Mouse (Mus musculus): ENCODE results near the gene Strn4. TPM values are rescaled to one million over a fixed set of nuclear protein-coding genes. Genes with fewer than 3 reads are reported as not detected.

The Strn4 gene
- total and polyA plus RNA-seq, 2 experiments from 2014 or later: 61.1 to 128 TPM

GRCm38 (mm10) chr7:16784498-16784976 is 31.2 kb upstream of the Strn4 start:
- H3K9ac ChIP-seq (replicated peaks; ENCODE audit: low read depth, low read length): no peak overlapping the region; the same call in 1 of the 2 replicates
- peak overlapping the region; percentile 96; the same call in 1 of the 2 replicates for H3K4me2 ChIP-seq (ENCODE audit: low read depth, low read length)
- no peaks in the 10 kb centered on the region for H3K27me3 ChIP-seq (ENCODE audit: control insufficient read depth, insufficient read depth, low read length)
- TF ChIP-seq EP300 (IDR thresholded peaks at IDR 0.05; ENCODE audit: low read depth): no peak
- TF ChIP-seq CTCF (IDR thresholded peaks at IDR 0.05; ENCODE audit: low read depth): no peak
- peaks cover 22% of the 10 kb centered on the region; the same call in 1 of the 2 replicates for H3K36me3 ChIP-seq (replicated peaks; ENCODE audit: control insufficient read depth, insufficient read depth, low read length)
- H3K9me3 ChIP-seq (replicated peaks; ENCODE audit: control insufficient read depth, low read length): no peaks in the 10 kb centered on the region
- peaks cover 28% of the 10 kb centered on the region for H3K4me1 ChIP-seq (ENCODE audit: control insufficient read depth, insufficient read depth)
- no peak for DNase-seq (ENCODE audit: low spot score)
- H3K4me3 ChIP-seq (ENCODE audit: low read depth, low read length): 0 out of 2 replicates have a peak overlapping the region, but pooled peaks have one; percentile 8
- ATAC-seq (ENCODE audit: insufficient read depth, low read depth): no peak
- peak overlapping the region; percentile 66 for H3K27ac ChIP-seq (ENCODE audit: low read depth)
- WGBS: 74% methylated on average over 10 of the region's 10 CpGs

- H3K36me3 ChIP-seq (replicated peaks; ENCODE audit: control insufficient read depth, insufficient read depth, low read length): peaks cover 25% of the 10 kb centered on the region; the same call in 1 of the 2 replicates
- H3K4me3 ChIP-seq (ENCODE audit: low read depth, low read length): no peak overlapping the region
- no peak for TF ChIP-seq EP300 (IDR thresholded peaks at IDR 0.05; ENCODE audit: low read depth)
- no peak for TF ChIP-seq CTCF (IDR thresholded peaks at IDR 0.05; ENCODE audit: low read depth)
- no peaks in the 10 kb centered on the region for H3K9me3 ChIP-seq (replicated peaks; ENCODE audit: control insufficient read depth, low read length)
- DNase-seq (ENCODE audit: low spot score) (no peak), ATAC-seq (ENCODE audit: insufficient read depth, low read depth) (no peak)
- H3K9ac ChIP-seq (replicated peaks; ENCODE audit: low read depth, low read length): no peak overlapping the region
- H3K4me1 ChIP-seq (ENCODE audit: control insufficient read depth, insufficient read depth): peaks cover 28% of the 10 kb centered on the region
- no peaks in the 10 kb centered on the region for H3K27me3 ChIP-seq (ENCODE audit: control insufficient read depth, insufficient read depth, low read length)
- WGBS: 62% methylated on average over 8 of the region's 8 CpGs
- no peak overlapping the region for H3K4me2 ChIP-seq (ENCODE audit: low read depth, low read length)
- H3K27ac ChIP-seq (ENCODE audit: low read depth): no peak overlapping the region
Measured at GRCm38 (mm10) chr7:16785541-16786083, 30.1 kb upstream of the Strn4 start.

- H3K4me1 ChIP-seq (ENCODE audit: control insufficient read depth, insufficient read depth): no peaks in the 10 kb centered on the region; the same call in 1 of the 2 replicates
- no peak for ATAC-seq (ENCODE audit: insufficient read depth, low read depth)
- H3K9ac ChIP-seq (replicated peaks; ENCODE audit: low read depth, low read length): no peak overlapping the region
- H3K4me2 ChIP-seq (ENCODE audit: low read depth, low read length): no peak overlapping the region
- no peak for TF ChIP-seq CTCF (IDR thresholded peaks at IDR 0.05; ENCODE audit: low read depth)
- TF ChIP-seq EP300 (IDR thresholded peaks at IDR 0.05; ENCODE audit: low read depth): no peak
- 56% methylated on average over 5 of the region's 5 CpGs for WGBS
- no peak overlapping the region for H3K4me3 ChIP-seq (ENCODE audit: low read depth, low read length)
- peaks cover 35% of the 10 kb centered on the region for H3K36me3 ChIP-seq (replicated peaks; ENCODE audit: control insufficient read depth, insufficient read depth, low read length)
- H3K27ac ChIP-seq (ENCODE audit: low read depth): no peak overlapping the region; the same call in 1 of the 2 replicates
- DNase-seq (ENCODE audit: low spot score): no peak
- H3K27me3 ChIP-seq (ENCODE audit: control insufficient read depth, insufficient read depth, low read length): no peaks in the 10 kb centered on the region
- no peaks in the 10 kb centered on the region for H3K9me3 ChIP-seq (replicated peaks; ENCODE audit: control insufficient read depth, low read length)
Measured at GRCm38 (mm10) chr7:16792316-16792715, 23.4 kb upstream of the Strn4 start.

DNA sequence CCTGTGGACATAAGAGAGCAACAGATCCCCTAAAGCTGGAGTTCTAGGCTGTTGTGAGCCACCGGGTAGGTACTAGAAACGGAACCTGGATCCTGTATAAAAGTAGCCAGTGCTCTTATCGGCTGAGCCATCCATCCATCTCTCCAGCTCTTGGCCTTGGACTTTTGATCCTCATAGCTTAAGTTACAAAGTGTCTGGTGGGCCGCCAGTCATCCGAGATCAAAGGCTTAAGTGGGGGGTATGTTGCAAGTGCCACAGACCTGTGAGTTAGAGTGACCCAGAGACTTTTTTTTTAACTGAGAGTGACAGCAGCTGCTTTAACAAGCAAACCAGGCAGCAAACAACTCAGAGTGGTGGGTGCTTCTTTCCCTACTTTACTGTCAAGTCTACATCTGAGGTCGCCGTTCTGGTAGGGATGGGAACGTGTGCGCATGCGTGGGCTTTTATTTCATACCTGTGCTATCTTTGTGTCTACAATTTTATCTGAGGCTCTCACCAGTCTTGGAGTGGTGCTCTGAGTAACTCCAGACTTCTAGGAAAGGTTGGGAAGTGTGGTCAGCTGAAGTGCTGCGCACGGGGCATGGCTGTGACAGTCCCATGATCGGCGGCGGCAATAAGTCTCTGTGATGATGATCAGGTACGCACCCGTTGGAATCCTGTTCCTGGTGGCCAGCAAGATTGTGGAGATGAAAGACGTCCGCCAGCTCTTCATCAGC is 22.5 kb upstream of the Strn4 start:
- H3K27me3 ChIP-seq (ENCODE audit: control insufficient read depth, insufficient read depth, low read length): no peaks in the 10 kb centered on the region
- H3K4me2 ChIP-seq (ENCODE audit: low read depth, low read length): peak overlapping the region; percentile 55
- peaks cover 35% of the 10 kb centered on the region for H3K36me3 ChIP-seq (replicated peaks; ENCODE audit: control insufficient read depth, insufficient read depth, low read length)
- WGBS: 47% methylated on average over 19 of the region's 19 CpGs
- H3K27ac ChIP-seq (ENCODE audit: low read depth): 0 out of 2 replicates have a peak overlapping the region, but pooled peaks have one; percentile 19
- H3K9ac ChIP-seq (replicated peaks; ENCODE audit: low read depth, low read length): no peak overlapping the region
- TF ChIP-seq EP300 (IDR thresholded peaks at IDR 0.05; ENCODE audit: low read depth) (peak; percentile 48; the same call in 1 of the 2 replicates), CTCF (IDR thresholded peaks at IDR 0.05; ENCODE audit: low read depth) (no peak)
- DNase-seq (ENCODE audit: low spot score): peak; percentile 62
- peak overlapping the region; percentile 27 for H3K4me3 ChIP-seq (ENCODE audit: low read depth, low read length)
- peak; percentile 75 for ATAC-seq (ENCODE audit: insufficient read depth, low read depth)
- H3K4me1 ChIP-seq (ENCODE audit: control insufficient read depth, insufficient read depth): no peaks in the 10 kb centered on the region; the same call in 1 of the 2 replicates
- no peaks in the 10 kb centered on the region for H3K9me3 ChIP-seq (replicated peaks; ENCODE audit: control insufficient read depth, low read length)

- Histone ChIP-seq H3K36me3 (replicated peaks; ENCODE audit: control insufficient read depth, insufficient read depth, low read length) (peaks cover 33% of the 10 kb centered on the region), H3K4me3 (ENCODE audit: low read depth, low read length) (no peak overlapping the region), H3K4me2 (ENCODE audit: low read depth, low read length) (no peak overlapping the region), H3K27ac (ENCODE audit: low read depth) (no peak overlapping the region), H3K27me3 (ENCODE audit: control insufficient read depth, insufficient read depth, low read length) (no peaks in the 10 kb centered on the region), H3K9ac (replicated peaks; ENCODE audit: low read depth, low read length) (no peak overlapping the region), H3K4me1 (ENCODE audit: control insufficient read depth, insufficient read depth) (no peaks in the 10 kb centered on the region; the same call in 1 of the 2 replicates), H3K9me3 (replicated peaks; ENCODE audit: control insufficient read depth, low read length) (no peaks in the 10 kb centered on the region)
- DNase-seq (ENCODE audit: low spot score) (no peak), ATAC-seq (ENCODE audit: insufficient read depth, low read depth) (no peak)
- TF ChIP-seq EP300 (IDR thresholded peaks at IDR 0.05; ENCODE audit: low read depth): no peak
- no peak for TF ChIP-seq CTCF (IDR thresholded peaks at IDR 0.05; ENCODE audit: low read depth)
- 86% methylated on average over 5 of the region's 5 CpGs for WGBS
Measured at GRCm38 (mm10) chr7:16794886-16795285, 20.8 kb upstream of the Strn4 start.
